Mouse (Mus musculus) liver, embryonic 12.5 days (tissue): Measurements from ENCODE around the gene Mapk14. TPM values are rescaled to one million over a fixed set of nuclear protein-coding genes. Genes with fewer than 3 reads are reported as not detected.
A peak's percentile ranks its signal among the peaks of the same experiment; 100 is the strongest.
"Not testable (repeated sequence)": the region's sequence is repeated elsewhere in the genome, so short reads cannot be mapped to it uniquely, and the experiment has no call there.

Experiments
- ATAC-seq: fragments of 200-750 bp; cut with Nextera tagmentation; 2 replicates; pipeline ENCODE4 v1.8.0; 2017; ENCODE audit warnings: moderate number of reproducible peaks, mild to moderate bottlenecking, moderate library complexity
- H3K27ac ChIP-seq: fragments of 300-500 bp; sonication (generic); 2 replicates; pipeline ENCODE4 v1.5.1; 2016; ENCODE audit warnings: mild to moderate bottlenecking
- H3K27me3 ChIP-seq: fragments of 300-500 bp; sonication (generic); replicated peaks from 2 replicates; pipeline ENCODE4 v1.6.1; 2016; ENCODE audit warnings: mild to moderate bottlenecking, moderate library complexity
- H3K36me3 ChIP-seq: fragments of 300-500 bp; sonication (generic); 2 replicates; pipeline ENCODE4 v1.6.1; 2016; ENCODE audit warnings: mild to moderate bottlenecking, moderate library complexity
- H3K4me1 ChIP-seq: fragments of 300-500 bp; sonication (generic); 2 replicates; pipeline ENCODE4 v1.6.1; 2016
- H3K4me2 ChIP-seq: fragments of 300-500 bp; sonication (generic); 2 replicates; pipeline ENCODE4 v1.6.1; 2016; ENCODE audit warnings: mild to moderate bottlenecking, moderate library complexity
- H3K4me3 ChIP-seq: fragments of 300-500 bp; sonication (generic); 2 replicates; pipeline ENCODE4 v1.5.1; 2016; ENCODE audit warnings: mild to moderate bottlenecking, moderate library complexity
- H3K9ac ChIP-seq: fragments of 300-500 bp; sonication (generic); 2 replicates; pipeline ENCODE4 v1.6.1; 2016; ENCODE audit warnings: mild to moderate bottlenecking, moderate library complexity
- H3K9me3 ChIP-seq: fragments of 300-500 bp; sonication (generic); replicated peaks from 2 replicates; pipeline ENCODE4 v1.6.1; 2016; ENCODE audit warnings: mild to moderate bottlenecking, moderate library complexity
- WGBS: fragments of 180-500 bp; shearing (Covaris S2); methylation state at CpG from one replicate; pipeline ENCODE4 v1.1.7; 2016; ENCODE audit not compliant: insufficient replicate concordance; 5-methylcytosine and 5-hydroxymethylcytosine counted together
- polyA plus RNA-seq: library from polyadenylated mRNA; unstranded; fragments of >200 nt; fragmentation: Nextera tagmentation; extraction: Ambion mirVana; gene quantifications from 2 replicates; pipeline ENCODE4 v1.2.1, GENCODE M21; 2016

Mapk14 gene
- polyA plus RNA-seq, 1 experiment from 2014 or later: 55.7 TPM

- no peak overlapping the region for H3K4me3 ChIP-seq
- H3K27ac ChIP-seq: no peak overlapping the region
- no peak overlapping the region for H3K9ac ChIP-seq
- H3K36me3 ChIP-seq: peaks cover 53% of the 10 kb centered on the region
- peaks cover 28% of the 10 kb centered on the region for H3K4me1 ChIP-seq
- H3K27me3 ChIP-seq: no peaks in the 10 kb centered on the region
- H3K9me3 ChIP-seq: no peaks in the 10 kb centered on the region
- WGBS: 84% methylated on average over 3 of the region's 3 CpGs
- no peak overlapping the region for H3K4me2 ChIP-seq
- no peak for ATAC-seq
These were observed 22.9 kb downstream of the Mapk14 start for GRCm38 (mm10) chr17:28714006-28714405.

- Histone ChIP-seq H3K4me1 (peaks cover 10% of the 10 kb centered on the region), H3K27me3 (no peaks in the 10 kb centered on the region), H3K36me3 (peaks cover 73% of the 10 kb centered on the region), H3K9ac (no peak overlapping the region), H3K4me2 (no peak overlapping the region), H3K4me3 (no peak overlapping the region), H3K27ac (no peak overlapping the region), H3K9me3 (no peaks in the 10 kb centered on the region)
- ATAC-seq: no peak
- WGBS: 70% methylated on average over 7 of the region's 7 CpGs
These were observed 24.9 kb downstream of the Mapk14 start for GRCm38 (mm10) chr17:28715832-28716548.

GRCm38 (mm10) chr17:28717535-28717934, 26.4 kb downstream of the Mapk14 start:
- Histone ChIP-seq H3K4me2 (no peak overlapping the region), H3K4me3 (no peak overlapping the region), H3K36me3 (peaks cover 88% of the 10 kb centered on the region), H3K9ac (no peak overlapping the region), H3K9me3 (no peaks in the 10 kb centered on the region), H3K27me3 (no peaks in the 10 kb centered on the region), H3K4me1 (no peaks in the 10 kb centered on the region), H3K27ac (no peak overlapping the region)
- WGBS: 79% methylated on average over 3 of the region's 3 CpGs
- no peak for ATAC-seq

- H3K9ac ChIP-seq: no peak within 1 kb of the TSS
- ATAC-seq: no peak
- no peak within 1 kb of the TSS for H3K27ac ChIP-seq
- no peak within 1 kb of the TSS for H3K4me2 ChIP-seq
- H3K4me3 ChIP-seq: no peak within 1 kb of the TSS
- peaks cover 95% of the 10 kb centered on the region for H3K36me3 ChIP-seq
- no peaks in the 10 kb centered on the region for H3K9me3 ChIP-seq
- H3K27me3 ChIP-seq: no peaks in the 10 kb centered on the region
- 75% methylated on average over 4 of the region's 4 CpGs for WGBS
- H3K4me1 ChIP-seq: no peaks in the 10 kb centered on the region
These were observed 34.7 kb downstream of the Mapk14 start, which contains the start of gene AC170998.1 for GRCm38 (mm10) chr17:28725783-28726182. AC170998.1 (plus strand) TSS chr17:28726083.

GRCm38 (mm10) chr17:28727511-28727910, 36.4 kb downstream of the Mapk14 start:
- not testable (repeated sequence) for H3K27ac ChIP-seq, H3K4me3 ChIP-seq, H3K4me1 ChIP-seq, H3K9me3 ChIP-seq, H3K27me3 ChIP-seq, H3K4me2 ChIP-seq, H3K9ac ChIP-seq, ATAC-seq
- peaks cover 95% of the 10 kb centered on the region for H3K36me3 ChIP-seq
- 91% methylated on average over 11 of the region's 11 CpGs for WGBS

GRCm38 (mm10) chr17:28735317-28736105, 44.4 kb downstream of the Mapk14 start:
- 67% methylated on average over 6 of the region's 6 CpGs for WGBS
- no peak overlapping the region for H3K4me3 ChIP-seq
- no peaks in the 10 kb centered on the region for H3K27me3 ChIP-seq
- peaks cover 92% of the 10 kb centered on the region for H3K36me3 ChIP-seq
- no peak overlapping the region for H3K9ac ChIP-seq
- H3K4me1 ChIP-seq: peaks cover 7% of the 10 kb centered on the region
- ATAC-seq: no peak
- H3K4me2 ChIP-seq: no peak overlapping the region
- H3K27ac ChIP-seq: peak overlapping the region; percentile 47
- no peaks in the 10 kb centered on the region for H3K9me3 ChIP-seq

- H3K4me3 ChIP-seq: no peak overlapping the region
- H3K4me1 ChIP-seq: peaks cover 7% of the 10 kb centered on the region
- H3K9ac ChIP-seq: no peak overlapping the region
- H3K27me3 ChIP-seq: no peaks in the 10 kb centered on the region
- H3K27ac ChIP-seq: peak overlapping the region; percentile 47
- WGBS: 52% methylated on average over 4 of the region's 4 CpGs
- peaks cover 92% of the 10 kb centered on the region for H3K36me3 ChIP-seq
- 0 out of 2 replicates have a peak, but pooled peaks have one; percentile 37 for ATAC-seq
- H3K9me3 ChIP-seq: no peaks in the 10 kb centered on the region
- no peak overlapping the region for H3K4me2 ChIP-seq
These were observed 45.4 kb downstream of the Mapk14 start for GRCm38 (mm10) chr17:28736486-28736885.

GRCm38 (mm10) chr17:28737973-28738372, 46.8 kb downstream of the Mapk14 start:
- Histone ChIP-seq H3K27ac (no peak overlapping the region), H3K4me3 (no peak overlapping the region), H3K9ac (no peak overlapping the region), H3K36me3 (peaks cover 92% of the 10 kb centered on the region), H3K4me1 (peaks cover 7% of the 10 kb centered on the region), H3K27me3 (no peaks in the 10 kb centered on the region), H3K4me2 (no peak overlapping the region), H3K9me3 (no peaks in the 10 kb centered on the region)
- ATAC-seq: no peak
- 59% methylated on average over 4 of the region's 4 CpGs for WGBS

- H3K36me3 ChIP-seq: peaks cover 96% of the 10 kb centered on the region
These were observed 48.1 kb downstream of the Mapk14 start for GRCm38 (mm10) chr17:28739244-28739643.

GRCm38 (mm10) chr17:28743145-28743866, 52.2 kb downstream of the Mapk14 start:
- Histone ChIP-seq H3K9ac (no peak overlapping the region), H3K4me3 (no peak overlapping the region), H3K9me3 (no peaks in the 10 kb centered on the region), H3K4me1 (no peaks in the 10 kb centered on the region), H3K36me3 (peaks cover 100% of the 10 kb centered on the region), H3K27me3 (no peaks in the 10 kb centered on the region), H3K27ac (no peak overlapping the region), H3K4me2 (no peak overlapping the region)
- no peak for ATAC-seq
- 86% methylated on average over 11 of the region's 11 CpGs for WGBS

More at GRCm38 (mm10) chr17:28739244-28739643, 48.1 kb downstream of the Mapk14 start:
- Histone ChIP-seq H3K9me3 (no peaks in the 10 kb centered on the region), H3K4me1 (peaks cover 7% of the 10 kb centered on the region), H3K27me3 (no peaks in the 10 kb centered on the region), H3K27ac (no peak overlapping the region), H3K4me3 (no peak overlapping the region), H3K4me2 (no peak overlapping the region), H3K9ac (no peak overlapping the region)
- 89% methylated on average over 6 of the region's 6 CpGs for WGBS
- ATAC-seq: no peak

GRCm38 (mm10) chr17:28743916-28744315, 52.8 kb downstream of the Mapk14 start:
- Histone ChIP-seq H3K9me3 (no peaks in the 10 kb centered on the region), H3K4me3 (no peak overlapping the region), H3K9ac (no peak overlapping the region), H3K27ac (no peak overlapping the region), H3K4me2 (no peak overlapping the region), H3K36me3 (peaks cover 100% of the 10 kb centered on the region), H3K27me3 (no peaks in the 10 kb centered on the region), H3K4me1 (no peaks in the 10 kb centered on the region)
- ATAC-seq: no peak
- 79% methylated on average over 9 of the region's 9 CpGs for WGBS

- H3K4me3 ChIP-seq: no peak overlapping the region
- H3K9ac ChIP-seq: no peak overlapping the region
- H3K4me1 ChIP-seq: peaks cover 11% of the 10 kb centered on the region
- WGBS: 83% methylated on average over 6 of the region's 6 CpGs
- no peak overlapping the region for H3K27ac ChIP-seq
- peaks cover 82% of the 10 kb centered on the region for H3K36me3 ChIP-seq
- H3K27me3 ChIP-seq: no peaks in the 10 kb centered on the region
- H3K9me3 ChIP-seq: no peaks in the 10 kb centered on the region
- no peak overlapping the region for H3K4me2 ChIP-seq
- ATAC-seq: no peak
These were observed 54.6 kb downstream of the Mapk14 start for GRCm38 (mm10) chr17:28745773-28746172.
